Mouse (Mus musculus) R1 (cell line): ENCODE measurements at regions not wholly inside any gene's neighbourhood (a gene's known extent, or its start where the extent isn't known, plus 50 kb on each side); places are given as distances from the start of the nearest gene placed in this dataset.
A peak's percentile ranks its signal among the peaks of the same experiment; 100 is the strongest.
"Not testable (repeated sequence)": the region's sequence is repeated elsewhere in the genome, so short reads cannot be mapped to it uniquely, and the experiment has no call there.

Experiments
- DNase-seq: peaks from one replicate; pipeline ENCODE4 v3.0.0-alpha.2; 2018; ENCODE audit warnings: low read depth, low spot score

- not testable (repeated sequence) for DNase-seq
Observed at GRCm38 (mm10) chr6:48341367-48341766, 54.0 kb upstream of the Krba1 start.

GRCm38 (mm10) chr6:48336964-48337363 is 58.4 kb upstream of the Krba1 start:
- not testable (repeated sequence) for DNase-seq

GRCm38 (mm10) chr6:48288011-48288410 is 107.4 kb upstream of the Krba1 start:
- peak; percentile 24 for DNase-seq

- not testable (repeated sequence) for DNase-seq
Observed at GRCm38 (mm10) chr6:48279646-48280045, 115.7 kb upstream of the Krba1 start.

GRCm38 (mm10) chr6:48261563-48261962 is 133.8 kb upstream of the Krba1 start:
- DNase-seq: not testable (repeated sequence)

GRCm38 (mm10) chr6:48252989-48253388 is 142.4 kb upstream of the Krba1 start:
- not testable (repeated sequence) for DNase-seq

GRCm38 (mm10) chr6:48251954-48252353 is 143.4 kb upstream of the Krba1 start:
- no peak for DNase-seq

- DNase-seq: not testable (repeated sequence)
Observed at GRCm38 (mm10) chr6:48244191-48244590, 151.2 kb upstream of the Krba1 start.

- DNase-seq: no peak
Observed at GRCm38 (mm10) chr6:48227431-48227830, 141.0 kb upstream of the Zfp746 start.

GRCm38 (mm10) chr6:48224206-48224605 is 137.8 kb upstream of the Zfp746 start:
- no peak for DNase-seq

GRCm38 (mm10) chr6:48222971-48223370 is 136.6 kb upstream of the Zfp746 start:
- DNase-seq: no peak

- not testable (repeated sequence) for DNase-seq
Observed at GRCm38 (mm10) chr6:48221806-48222205, 135.4 kb upstream of the Zfp746 start.

- no peak for DNase-seq
Observed at GRCm38 (mm10) chr6:48215212-48215611, 128.8 kb upstream of the Zfp746 start.

- DNase-seq: no peak
Observed at GRCm38 (mm10) chr6:48209739-48210138, 123.3 kb upstream of the Zfp746 start.

- DNase-seq: no peak
Observed at GRCm38 (mm10) chr6:48209103-48209502, 122.7 kb upstream of the Zfp746 start.

GRCm38 (mm10) chr6:48205722-48206121 is 119.3 kb upstream of the Zfp746 start:
- DNase-seq: peak; percentile 21

GRCm38 (mm10) chr6:48199951-48200350 is 113.6 kb upstream of the Zfp746 start:
- DNase-seq: peak; percentile 46

- DNase-seq: no peak
Observed at GRCm38 (mm10) chr6:48198806-48199205, 112.4 kb upstream of the Zfp746 start.

- DNase-seq: no peak
Observed at GRCm38 (mm10) chr6:48197696-48198378, 111.4 kb upstream of the Zfp746 start.

GRCm38 (mm10) chr6:48188363-48188762 is 102.0 kb upstream of the Zfp746 start:
- not testable (repeated sequence) for DNase-seq

- DNase-seq: peak; percentile 38
Observed at GRCm38 (mm10) chr6:48185311-48185710, 98.9 kb upstream of the Zfp746 start.

- DNase-seq: no peak
Observed at GRCm38 (mm10) chr6:48178360-48179120, 92.1 kb upstream of the Zfp746 start.

GRCm38 (mm10) chr6:48177936-48178335 is 91.5 kb upstream of the Zfp746 start:
- peak; percentile 73 for DNase-seq
